ENCODE assay signal across 8 mouse cellular contexts in genomic region chr2:33178243-33178932, GRCm38 (mm10). TPM values are rescaled to one million over a fixed set of nuclear protein-coding genes. Genes with fewer than 3 reads are reported as not detected.
DNase-seq lines count a peak whose midpoint lies in the region; ATAC-seq and TF ChIP-seq lines count a peak whose summit lies in the region.

No protein-coding gene starts in this region.

- no peak overlapping the region for H3K27ac ChIP-seq in lung, embryonic 15.5 days
- H3K27ac ChIP-seq in cortical plate, adult 2 months (ENCODE audit: insufficient read depth, low read length) = peak overlapping the region; percentile 35
- peak overlapping the region; percentile 92 for H3K27ac ChIP-seq in heart, embryonic 16.5 days (ENCODE audit: low read length)
- H3K27ac ChIP-seq in liver, postnatal 0 days (ENCODE audit: low read depth) = no peak overlapping the region

- no peak overlapping the region for H3K4me3 ChIP-seq in lung, embryonic 15.5 days
- no peak overlapping the region for H3K4me3 ChIP-seq in lung, adult 2 months (replicated peaks; ENCODE audit: extremely low read depth, low read depth, low read length)
- H3K4me3 ChIP-seq in cortical plate, adult 2 months (ENCODE audit: insufficient read depth, low read length) = no peak overlapping the region
- no peak overlapping the region for H3K4me3 ChIP-seq in heart, embryonic 16.5 days (ENCODE audit: low read length)
- H3K4me3 ChIP-seq in liver, postnatal 0 days (ENCODE audit: low read depth, low read length) = no peak overlapping the region

- no peak overlapping the region for H3K4me2 ChIP-seq in lung, embryonic 15.5 days
- H3K4me2 ChIP-seq in heart, embryonic 16.5 days (ENCODE audit: low read depth, low read length) = peak overlapping the region; percentile 32
- peak overlapping the region; percentile 35; the same call in 1 of the 2 replicates for H3K4me2 ChIP-seq in liver, postnatal 0 days (ENCODE audit: low read depth, low read length)

- H3K27me3 ChIP-seq in lung, embryonic 15.5 days = no peaks in the 10 kb centered on the region
- no peaks in the 10 kb centered on the region for H3K27me3 ChIP-seq in heart, embryonic 16.5 days (ENCODE audit: control insufficient read depth, insufficient read depth, low read length)
- no peaks in the 10 kb centered on the region for H3K27me3 ChIP-seq in liver, postnatal 0 days (ENCODE audit: insufficient read depth, low read length)

- no peaks in the 10 kb centered on the region for H3K36me3 ChIP-seq in lung, embryonic 15.5 days
- no peaks in the 10 kb centered on the region for H3K36me3 ChIP-seq in heart, embryonic 16.5 days (ENCODE audit: control insufficient read depth, insufficient read depth)
- no peaks in the 10 kb centered on the region for H3K36me3 ChIP-seq in liver, postnatal 0 days (replicated peaks; ENCODE audit: insufficient read depth, low read length)

- no peak for TF ChIP-seq EP300 in liver, postnatal 0 days (IDR thresholded peaks at IDR 0.05; ENCODE audit: low read depth)

- no peak for DNase-seq in lung, adult 2 months
- DNase-seq in liver, postnatal 0 days = no peak
- no peak for DNase-seq in ovary, adult 18-20 months (ENCODE audit: low spot score)
- no peak for DNase-seq in adrenal gland, postnatal 14 days
- DNase-seq in spleen, adult 18-20 months = no peak

- H3K4me1 ChIP-seq in lung, embryonic 15.5 days = peaks cover 24% of the 10 kb centered on the region
- no peaks in the 10 kb centered on the region for H3K4me1 ChIP-seq in lung, adult 2 months (ENCODE audit: control insufficient read depth, insufficient read depth, low read length)
- peaks cover 23% of the 10 kb centered on the region for H3K4me1 ChIP-seq in cortical plate, adult 2 months (ENCODE audit: control insufficient read depth, insufficient read depth, low read length)
- H3K4me1 ChIP-seq in heart, embryonic 16.5 days (ENCODE audit: control insufficient read depth, insufficient read depth, low read length) = peaks cover 29% of the 10 kb centered on the region
- peaks cover 14% of the 10 kb centered on the region; the same call in 1 of the 2 replicates for H3K4me1 ChIP-seq in liver, postnatal 0 days (ENCODE audit: insufficient read depth)

- ATAC-seq in lung, embryonic 15.5 days (ENCODE audit: borderline replicate concordance, extremely low read depth, low FRiP score, low TSS enrichment) = peak; percentile 34; the same call in 1 of the 2 replicates
- no peak; the same call in 1 of the 2 replicates for ATAC-seq in heart, embryonic 16.5 days (replicated peaks; ENCODE audit: extremely low read depth, insufficient read depth, low FRiP score)
- ATAC-seq in liver, postnatal 0 days = no peak

- no peak for TF ChIP-seq POLR2A in lung, adult 2 months (IDR thresholded peaks at IDR 0.05; ENCODE audit: borderline replicate concordance, extremely low read depth, low read depth, low read length)
- no peak for TF ChIP-seq POLR2A in cortical plate, adult 2 months (IDR thresholded peaks at IDR 0.05; ENCODE audit: extremely low read depth, insufficient read depth, low read length)

- no peak overlapping the region for H3K9ac ChIP-seq in lung, embryonic 15.5 days
- peak overlapping the region; percentile 63 for H3K9ac ChIP-seq in heart, embryonic 16.5 days (ENCODE audit: low read length)
- no peak overlapping the region for H3K9ac ChIP-seq in liver, postnatal 0 days (replicated peaks)

- no peaks in the 10 kb centered on the region for H3K9me3 ChIP-seq in lung, embryonic 15.5 days
- no peaks in the 10 kb centered on the region for H3K9me3 ChIP-seq in heart, embryonic 16.5 days (replicated peaks; ENCODE audit: control insufficient read depth, low read length)
- no peaks in the 10 kb centered on the region for H3K9me3 ChIP-seq in liver, postnatal 0 days (ENCODE audit: low read length)

- TF ChIP-seq CTCF in lung, adult 2 months (IDR thresholded peaks at IDR 0.05; ENCODE audit: insufficient read depth, low read length) = no peak
- TF ChIP-seq CTCF in cortical plate, adult 2 months (IDR thresholded peaks at IDR 0.05; ENCODE audit: extremely low read depth, insufficient read depth, low read length) = no peak
- no peak for TF ChIP-seq CTCF in liver, postnatal 0 days (IDR thresholded peaks at IDR 0.05; ENCODE audit: low read depth)

- 60% methylated on average over 11 of the region's 11 CpGs for WGBS in lung, embryonic 15.5 days
- 71% methylated on average over 11 of the region's 11 CpGs for WGBS in lung, adult 2 months
- WGBS in heart, embryonic 16.5 days = 56% methylated on average over 11 of the region's 11 CpGs
- WGBS in liver, postnatal 0 days (ENCODE audit: insufficient replicate concordance) = 71% methylated on average over 11 of the region's 11 CpGs

RNA-seq across cellular contexts. Expression of gene Angptl2, which starts 37.5 kb away (rescaled TPM):
- 32.2 and 34.1 TPM in 2 replicates for polyA plus RNA-seq in lung, embryonic 15.5 days (2015; fragmentation: Nextera tagmentation; extraction: Ambion mirVana)
- 76.0 and 98.5 TPM in 2 replicates for polyA plus RNA-seq in lung, adult 2 months (2012; rRNA removed)
- polyA plus RNA-seq in cortical plate, adult 2 months (2012; rRNA removed) = 4.9 and 5.5 TPM in 2 replicates
- polyA plus RNA-seq in heart, embryonic 16.5 days (2015; fragmentation: Nextera tagmentation; extraction: Ambion mirVana) = 75.1 and 76.4 TPM in 2 replicates
- polyA plus RNA-seq in liver, postnatal 0 days (2015; fragmentation: Nextera tagmentation; extraction: Ambion mirVana) = 3.8 and 4.4 TPM in 2 replicates
- total RNA-seq in adrenal gland, postnatal 14 days (2021) = 35.6 and 36.8 TPM in 2 replicates

RNA-seq across cellular contexts. Expression of gene Garnl3, which starts 46.9 kb away (rescaled TPM):
- polyA plus RNA-seq in lung, embryonic 15.5 days (2015; fragmentation: Nextera tagmentation; extraction: Ambion mirVana) = 10.3 and 10.4 TPM in 2 replicates
- polyA plus RNA-seq in lung, adult 2 months (2012; rRNA removed) = 12.0 and 17.2 TPM in 2 replicates
- polyA plus RNA-seq in cortical plate, adult 2 months (2012; rRNA removed) = 123 and 124 TPM in 2 replicates
- polyA plus RNA-seq in heart, embryonic 16.5 days (2015; fragmentation: Nextera tagmentation; extraction: Ambion mirVana) = 8.2 and 8.3 TPM in 2 replicates
- polyA plus RNA-seq in liver, postnatal 0 days (2015; fragmentation: Nextera tagmentation; extraction: Ambion mirVana) = 0.40 and 0.50 TPM in 2 replicates
- 15.1 and 20.9 TPM in 2 replicates for total RNA-seq in adrenal gland, postnatal 14 days (2021)

Comparison
In these comparisons a context has a peak if more than half of its experiments do, and no peak if none do; other contexts are left out.
1. H3K27ac ChIP-seq: peak in cortical plate, adult 2 months (single experiment) and heart, embryonic 16.5 days (single experiment); none in lung, embryonic 15.5 days (single experiment) and liver, postnatal 0 days (single experiment).